Mouse (Mus musculus): ENCODE data around the gene Gm10031.

DNA sequence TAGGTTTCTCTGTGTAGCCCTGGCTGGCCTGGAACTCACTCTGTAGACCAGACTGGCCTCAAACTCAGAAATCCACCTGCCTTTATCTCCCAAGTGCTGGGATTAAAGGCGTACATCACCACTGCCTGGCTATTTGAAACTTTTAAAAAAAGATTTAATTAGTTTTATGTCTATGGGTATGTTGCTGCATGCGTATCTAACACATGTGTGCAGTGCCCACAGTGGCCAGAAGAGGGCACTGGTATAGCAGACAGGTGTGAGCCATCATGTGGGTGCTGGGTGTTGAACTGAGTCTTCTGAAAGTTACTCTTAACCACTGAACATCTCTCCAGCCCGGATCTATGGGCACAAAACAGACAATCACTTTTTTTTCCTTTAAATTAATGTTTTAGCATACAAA, 42.3 kb downstream of the Gm10031 start:
- TF ChIP-seq CTCF (IDR thresholded peaks at IDR 0.05; ENCODE audit: borderline replicate concordance, control insufficient read depth, extremely low read depth, insufficient read depth, low read length, poor library complexity) (no peak), POLR2A (IDR thresholded peaks at IDR 0.05; ENCODE audit: control insufficient read depth, extremely low read depth, insufficient read depth, low read length, poor library complexity) (no peak)

Data from thymus, adult 2 months (tissue).